Mouse (Mus musculus) erythroblast, embryonic 14.5 days (primary cell): ENCODE data around the gene 6430531B16Rik.

Experiments
- GATA1 ChIP-seq: IDR thresholded peaks from 2 replicates; pipeline ENCODE4 v1.6.1; 2012; ENCODE audit warnings: low read length, inconsistent platforms, mixed read lengths
- TAL1 ChIP-seq: IDR thresholded peaks from 3 replicates; pipeline ENCODE4 v1.6.1; 2012; ENCODE audit warnings: low read length, inconsistent platforms, mixed read lengths

DNA sequence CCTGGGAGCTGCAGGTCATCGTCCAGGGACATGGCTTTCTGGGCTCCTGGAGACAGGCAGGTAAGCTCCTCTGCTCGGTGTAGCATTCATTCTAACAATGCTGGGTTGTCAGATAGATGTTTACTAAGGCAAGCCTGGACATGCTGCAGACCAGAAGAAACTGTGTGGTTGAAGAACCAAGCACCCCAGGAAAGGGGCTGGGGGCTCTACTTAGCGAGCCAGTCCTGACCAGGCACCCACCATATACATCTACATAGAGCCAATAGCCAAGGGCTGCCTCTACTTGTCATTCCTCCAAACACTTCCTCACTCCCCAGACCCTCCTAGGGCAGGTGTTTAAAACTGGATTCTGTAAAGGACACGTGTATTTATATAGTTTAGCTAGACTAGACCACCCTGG, 15.6 kb upstream of the 6430531B16Rik start:
- no peak for TF ChIP-seq TAL1
- TF ChIP-seq GATA1 = no peak
